Mouse (Mus musculus) erythroblast, embryonic 14.5 days (primary cell): ENCODE data around the gene Pcdh19.

ENCODE experiments used
- GATA1 ChIP-seq: IDR thresholded peaks from 2 replicates; pipeline ENCODE4 v1.6.1; 2012; ENCODE audit warnings: low read length, inconsistent platforms, mixed read lengths
- TAL1 ChIP-seq: IDR thresholded peaks from 3 replicates; pipeline ENCODE4 v1.6.1; 2012; ENCODE audit warnings: low read length, inconsistent platforms, mixed read lengths

GRCm38 (mm10) chrX:133683961-133684360 lies 4.8 kb downstream of the Pcdh19 start:
- no peak for TF ChIP-seq TAL1
- no peak for TF ChIP-seq GATA1
